Mouse (Mus musculus): ENCODE measurements around the gene Tbc1d10b.

DNA sequence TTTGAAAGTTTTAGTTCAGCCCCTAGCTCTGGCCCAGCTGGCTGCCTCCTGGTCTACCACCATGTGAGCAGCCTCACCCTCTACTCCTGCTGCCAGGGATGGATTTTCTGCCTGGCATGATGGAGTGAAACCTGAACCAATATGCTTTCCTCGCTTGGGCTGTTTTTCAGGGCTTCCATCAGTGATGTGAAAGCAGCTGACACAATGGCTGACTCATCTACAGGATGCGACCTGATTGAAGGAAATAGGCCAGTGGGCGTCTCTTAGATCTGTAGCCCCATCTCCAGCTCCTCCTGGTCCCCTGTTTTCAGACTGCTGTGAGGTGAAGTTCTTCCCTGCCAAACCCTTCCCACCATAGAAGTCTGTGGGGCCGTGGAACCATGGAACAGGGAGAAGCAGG lies 31.3 kb downstream of the Tbc1d10b start:
- no peak for TF ChIP-seq POLR2A (IDR thresholded peaks at IDR 0.05; ENCODE audit: extremely low read depth, insufficient read depth, low read length)
- no peak for TF ChIP-seq CTCF (IDR thresholded peaks at IDR 0.05; ENCODE audit: extremely low read depth, insufficient read depth, low read length)
